Mouse (Mus musculus) intestine, embryonic 16.5 days (tissue): ENCODE results near the gene Stk35. TPM values are rescaled to one million over a fixed set of nuclear protein-coding genes. Genes with fewer than 3 reads are reported as not detected.
A peak's percentile ranks its signal among the peaks of the same experiment; 100 is the strongest.

Experiments
- ATAC-seq: fragments of 200-750 bp; cut with Nextera tagmentation; 2 replicates; pipeline ENCODE4 v1.8.0; 2017; ENCODE audit warnings: moderate TSS enrichment, moderate library complexity
- H3K27ac ChIP-seq: fragments of 300-500 bp; sonication (generic); 2 replicates; pipeline ENCODE4 v1.5.1; 2014; ENCODE audit warnings: mild to moderate bottlenecking, low read length
- H3K27me3 ChIP-seq: fragments of 300-500 bp; sonication (generic); replicated peaks from 2 replicates; pipeline ENCODE4 v1.6.1; 2014; ENCODE audit warnings: low read length, control low read depth, mixed read lengths; ENCODE audit not compliant: control insufficient read depth, insufficient read depth
- H3K36me3 ChIP-seq: fragments of 300-500 bp; sonication (generic); 2 replicates; pipeline ENCODE4 v1.6.1; 2014; ENCODE audit warnings: low read length, control low read depth; ENCODE audit not compliant: control insufficient read depth, insufficient read depth
- H3K4me1 ChIP-seq: fragments of 300-500 bp; sonication (generic); 2 replicates; pipeline ENCODE4 v1.6.1; 2014; ENCODE audit warnings: low read length, control low read depth, mixed read lengths; ENCODE audit not compliant: control insufficient read depth, insufficient read depth
- H3K4me2 ChIP-seq: fragments of 300-500 bp; sonication (generic); 2 replicates; pipeline ENCODE4 v1.6.1; 2014; ENCODE audit warnings: low read depth, low read length, control low read depth
- H3K4me3 ChIP-seq: fragments of 300-500 bp; sonication (generic); 2 replicates; pipeline ENCODE4 v1.5.1; 2014; ENCODE audit warnings: mild to moderate bottlenecking, low read length
- H3K9ac ChIP-seq: fragments of 300-500 bp; sonication (generic); 2 replicates; pipeline ENCODE4 v1.6.1; 2014; ENCODE audit warnings: low read depth, low read length
- H3K9me3 ChIP-seq: fragments of 300-500 bp; sonication (generic); 2 replicates; pipeline ENCODE4 v1.6.1; 2016; ENCODE audit warnings: low read length, control low read depth; ENCODE audit not compliant: control insufficient read depth
- WGBS: fragments of 180-500 bp; shearing (Covaris S2); extraction: QIAGEN DNeasy Blood & Tissue Kit; methylation state at CpG from one replicate; pipeline ENCODE4 v1.1.7; 2014; 5-methylcytosine and 5-hydroxymethylcytosine counted together
- polyA plus RNA-seq: library from polyadenylated mRNA; unstranded; fragments of >200 nt; fragmentation: Nextera tagmentation; extraction: Ambion mirVana; gene quantifications from 2 replicates; pipeline ENCODE4 v1.2.1, GENCODE M21; 2015

Stk35 gene
- polyA plus RNA-seq, 1 experiment from 2014 or later: 4.5 TPM

DNA sequence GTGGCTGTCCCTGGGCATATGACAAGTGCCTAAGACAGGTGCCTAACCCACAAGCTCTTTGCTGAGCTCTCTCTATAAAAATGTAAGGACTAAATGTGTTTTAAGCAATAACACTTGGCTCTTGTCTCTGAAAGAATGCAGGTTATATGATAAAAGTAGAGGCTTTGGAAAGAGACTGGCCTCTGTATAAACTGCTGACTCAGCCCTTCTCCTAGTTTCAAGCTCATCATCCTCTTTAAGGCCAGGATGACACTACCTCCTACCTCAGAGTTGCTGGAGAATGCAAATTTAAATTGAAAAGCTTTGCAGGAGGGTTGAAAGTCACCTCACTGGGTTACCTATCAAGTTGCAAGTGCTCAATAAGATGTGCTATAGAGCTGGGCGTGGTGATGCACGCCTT, 23.0 kb downstream of the Stk35 start:
- H3K27ac ChIP-seq: no peak overlapping the region
- ATAC-seq: no peak
- no peak overlapping the region for H3K4me2 ChIP-seq
- 0 out of 2 replicates have a peak, but pooled peaks cover 1% of the 10 kb centered on the region for H3K4me1 ChIP-seq
- H3K36me3 ChIP-seq: 0 out of 2 replicates have a peak, but pooled peaks cover 3% of the 10 kb centered on the region
- WGBS: 97% methylated on average over 2 of the region's 2 CpGs
- H3K27me3 ChIP-seq: no peaks in the 10 kb centered on the region
- H3K9me3 ChIP-seq: no peaks in the 10 kb centered on the region
- H3K4me3 ChIP-seq: no peak overlapping the region
- no peak overlapping the region for H3K9ac ChIP-seq

DNA sequence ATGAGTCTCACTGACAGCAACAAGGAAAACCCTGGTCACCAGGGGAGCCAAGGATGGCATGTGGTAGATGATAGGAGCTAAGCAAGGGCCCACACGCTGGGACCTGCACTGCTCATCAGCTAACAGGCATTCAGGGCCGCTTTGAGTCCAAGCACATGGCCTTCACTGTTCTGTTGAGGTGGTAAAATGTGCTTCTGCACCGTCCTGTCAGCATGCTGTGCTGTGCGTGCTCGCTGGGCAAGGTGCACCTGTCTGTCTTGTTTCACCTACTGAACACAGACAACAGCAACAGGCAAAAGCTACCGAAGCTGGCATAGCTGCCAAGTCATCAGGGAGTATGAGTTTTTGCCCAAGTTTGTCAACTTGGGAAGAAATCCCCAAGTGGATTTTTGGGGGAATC, 23.9 kb downstream of the Stk35 start:
- WGBS: 91% methylated on average over 6 of the region's 6 CpGs

DNA sequence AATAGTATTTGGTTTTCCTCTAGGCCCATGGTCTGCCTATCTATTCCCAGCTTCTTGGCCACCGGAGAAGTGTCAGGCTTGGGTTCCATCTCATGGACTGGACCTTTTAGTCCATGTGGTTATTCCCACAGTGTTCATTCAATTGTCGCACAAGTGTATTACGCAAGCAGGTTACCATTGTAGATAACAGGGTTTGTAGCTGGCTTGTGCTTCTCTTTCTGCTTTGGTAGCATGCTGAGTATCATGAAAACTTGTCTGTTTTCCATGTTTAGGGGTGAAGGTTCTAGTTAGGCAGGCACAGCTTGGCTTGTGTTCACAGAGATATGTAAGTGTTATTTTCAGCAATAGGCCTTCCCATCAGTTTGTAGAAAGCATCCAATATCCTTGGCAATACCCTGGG, 25.8 kb downstream of the Stk35 start:
- H3K27me3 ChIP-seq: no peaks in the 10 kb centered on the region
- 89% methylated on average over 3 of the region's 3 CpGs for WGBS
- no peaks in the 10 kb centered on the region for H3K9me3 ChIP-seq
- no peak overlapping the region for H3K4me2 ChIP-seq
- peaks cover 11% of the 10 kb centered on the region for H3K36me3 ChIP-seq
- no peaks in the 10 kb centered on the region for H3K4me1 ChIP-seq
- no peak overlapping the region for H3K4me3 ChIP-seq
- H3K27ac ChIP-seq: no peak overlapping the region
- ATAC-seq: no peak
- H3K9ac ChIP-seq: no peak overlapping the region

More for the DNA sequence above, 23.9 kb downstream of the Stk35 start:
- Histone ChIP-seq H3K36me3 (peaks cover 8% of the 10 kb centered on the region; the same call in 1 of the 2 replicates), H3K4me2 (no peak overlapping the region), H3K4me3 (no peak overlapping the region), H3K9me3 (no peaks in the 10 kb centered on the region), H3K27ac (no peak overlapping the region), H3K9ac (no peak overlapping the region), H3K27me3 (no peaks in the 10 kb centered on the region), H3K4me1 (no peaks in the 10 kb centered on the region)
- ATAC-seq: no peak

DNA sequence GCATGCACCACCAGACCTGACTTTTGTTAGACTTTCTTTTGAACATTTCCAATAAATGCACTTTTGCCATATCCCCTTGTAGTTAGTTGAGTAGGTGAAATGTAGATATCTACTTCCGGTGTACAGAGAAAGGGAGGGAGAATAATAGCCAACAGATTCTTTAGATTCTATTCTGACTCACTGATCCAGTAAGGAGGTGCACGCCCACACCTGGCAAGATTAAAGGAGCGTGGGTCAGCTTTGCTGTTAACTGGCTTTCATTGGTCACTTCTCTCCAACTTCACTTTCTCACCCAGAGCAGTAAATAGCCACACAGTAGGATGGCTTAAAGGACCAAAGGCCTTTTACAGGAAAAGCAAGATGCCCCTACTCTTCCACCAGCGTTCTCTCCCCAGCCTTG, 32.7 kb downstream of the Stk35 start:
- 76% methylated on average over 4 of the region's 4 CpGs for WGBS
- H3K4me3 ChIP-seq: no peak overlapping the region
- ATAC-seq: no peak
- H3K4me1 ChIP-seq: no peaks in the 10 kb centered on the region
- peaks cover 8% of the 10 kb centered on the region for H3K36me3 ChIP-seq
- H3K27ac ChIP-seq: no peak overlapping the region
- no peaks in the 10 kb centered on the region for H3K9me3 ChIP-seq
- H3K27me3 ChIP-seq: no peaks in the 10 kb centered on the region
- no peak overlapping the region for H3K9ac ChIP-seq
- no peak overlapping the region for H3K4me2 ChIP-seq

DNA sequence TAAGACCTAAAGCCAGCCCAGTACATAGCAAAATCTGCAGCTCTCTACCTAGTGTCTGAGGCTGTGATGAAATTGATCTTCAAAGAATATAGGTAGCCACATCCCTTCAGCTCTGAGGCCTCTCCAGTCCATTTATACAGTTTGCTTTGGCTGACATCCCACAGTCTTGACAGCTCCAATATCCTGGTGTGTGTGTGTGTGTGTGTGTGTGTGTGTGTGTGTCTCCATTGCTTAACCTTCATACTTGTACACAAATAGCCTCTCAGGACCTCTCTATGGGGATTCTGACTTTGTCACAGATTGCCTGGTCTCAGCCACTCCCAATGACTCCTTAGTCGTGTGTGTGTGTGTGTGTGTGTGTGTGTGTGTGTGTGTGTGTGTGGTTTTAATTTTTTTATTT, 33.9 kb downstream of the Stk35 start:
- no peak overlapping the region for H3K9ac ChIP-seq
- H3K4me2 ChIP-seq: no peak overlapping the region
- H3K4me1 ChIP-seq: no peaks in the 10 kb centered on the region
- no peak overlapping the region for H3K4me3 ChIP-seq
- H3K27ac ChIP-seq: no peak overlapping the region
- ATAC-seq: no peak
- H3K9me3 ChIP-seq: no peaks in the 10 kb centered on the region
- peaks cover 3% of the 10 kb centered on the region; the same call in 1 of the 2 replicates for H3K36me3 ChIP-seq
- 90% methylated on average over 1 of the region's 1 CpGs for WGBS
- no peaks in the 10 kb centered on the region for H3K27me3 ChIP-seq

DNA sequence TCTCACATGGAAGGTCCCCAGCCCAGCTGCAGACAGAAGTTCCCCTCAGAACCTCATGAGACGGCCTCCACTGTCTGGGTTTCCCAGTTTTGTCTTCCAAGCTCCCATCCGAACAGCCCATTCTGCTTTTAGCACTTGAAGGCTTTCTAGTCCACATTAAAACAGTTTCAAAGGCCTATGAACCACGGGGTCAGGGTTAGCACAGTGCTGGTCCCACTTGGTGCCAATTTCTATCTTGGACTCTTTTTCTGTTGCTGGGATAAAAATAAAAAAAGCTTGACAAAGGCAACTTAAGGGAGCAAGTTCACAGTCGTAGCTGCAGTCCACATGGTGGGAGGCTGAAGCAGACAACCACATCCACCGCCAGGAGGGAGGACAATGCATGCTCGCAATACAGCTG, 34.6 kb downstream of the Stk35 start:
- H3K27ac ChIP-seq: no peak overlapping the region
- H3K9ac ChIP-seq: no peak overlapping the region
- 89% methylated on average over 6 of the region's 6 CpGs for WGBS
- no peaks in the 10 kb centered on the region for H3K27me3 ChIP-seq
- H3K9me3 ChIP-seq: no peaks in the 10 kb centered on the region
- ATAC-seq: no peak
- no peak overlapping the region for H3K4me2 ChIP-seq
- peaks cover 3% of the 10 kb centered on the region; the same call in 1 of the 2 replicates for H3K36me3 ChIP-seq
- H3K4me3 ChIP-seq: no peak overlapping the region
- no peaks in the 10 kb centered on the region for H3K4me1 ChIP-seq

DNA sequence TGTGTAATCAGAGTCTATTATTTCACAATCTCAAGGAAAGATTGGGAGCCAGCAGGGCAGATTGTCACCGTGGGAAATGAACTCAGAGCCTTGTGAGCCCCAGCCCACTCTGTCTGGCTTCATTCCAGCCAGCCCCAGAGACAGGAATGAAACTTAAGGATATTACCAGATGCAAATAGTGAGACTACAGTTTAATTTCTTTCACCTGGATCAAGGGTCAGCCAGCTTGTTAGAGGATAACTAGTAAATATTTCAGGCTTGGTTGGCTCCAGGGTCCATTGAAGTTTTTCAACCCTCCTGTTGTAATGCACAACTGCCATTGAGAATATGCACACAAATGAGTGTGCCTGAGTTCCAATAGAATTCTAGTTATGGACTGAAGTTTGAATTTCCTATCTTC, 36.6 kb downstream of the Stk35 start:
- ATAC-seq: no peak
- H3K36me3 ChIP-seq: no peaks in the 10 kb centered on the region
- 43% methylated on average over 1 of the region's 1 CpGs for WGBS

DNA sequence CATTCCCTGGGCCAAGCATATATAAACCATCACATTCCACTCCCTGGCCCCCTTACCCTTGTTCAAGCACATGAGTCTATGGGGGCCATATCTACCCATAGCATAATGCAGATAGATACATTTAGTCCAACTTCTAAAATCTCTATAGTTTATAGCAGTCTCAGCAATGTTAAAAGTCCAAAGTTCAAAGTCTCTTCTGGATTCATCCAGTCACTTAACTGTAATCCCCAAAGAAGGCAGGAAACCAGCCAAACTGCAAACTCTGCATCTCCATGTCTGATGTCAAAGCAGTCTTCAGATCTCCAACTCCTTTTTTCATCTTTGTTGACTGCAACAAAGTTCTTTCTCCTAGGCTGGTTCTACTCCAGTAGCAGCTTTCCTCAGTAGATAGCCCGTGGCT, 38.0 kb downstream of the Stk35 start:
- H3K9ac ChIP-seq: no peak overlapping the region
- H3K36me3 ChIP-seq: no peaks in the 10 kb centered on the region
- 0 out of 2 replicates have a peak, but pooled peaks have one; percentile 36 for ATAC-seq
- H3K27me3 ChIP-seq: no peaks in the 10 kb centered on the region
- H3K9me3 ChIP-seq: no peaks in the 10 kb centered on the region
- H3K4me1 ChIP-seq: no peaks in the 10 kb centered on the region
- WGBS: 89% methylated on average over 1 of the region's 1 CpGs
- no peak overlapping the region for H3K27ac ChIP-seq
- no peak overlapping the region for H3K4me3 ChIP-seq
- H3K4me2 ChIP-seq: no peak overlapping the region

More for the DNA sequence above, 36.6 kb downstream of the Stk35 start:
- no peaks in the 10 kb centered on the region for H3K4me1 ChIP-seq
- no peak overlapping the region for H3K4me3 ChIP-seq
- no peak overlapping the region for H3K4me2 ChIP-seq
- H3K27me3 ChIP-seq: no peaks in the 10 kb centered on the region
- H3K9ac ChIP-seq: no peak overlapping the region
- H3K9me3 ChIP-seq: no peaks in the 10 kb centered on the region
- H3K27ac ChIP-seq: no peak overlapping the region

DNA sequence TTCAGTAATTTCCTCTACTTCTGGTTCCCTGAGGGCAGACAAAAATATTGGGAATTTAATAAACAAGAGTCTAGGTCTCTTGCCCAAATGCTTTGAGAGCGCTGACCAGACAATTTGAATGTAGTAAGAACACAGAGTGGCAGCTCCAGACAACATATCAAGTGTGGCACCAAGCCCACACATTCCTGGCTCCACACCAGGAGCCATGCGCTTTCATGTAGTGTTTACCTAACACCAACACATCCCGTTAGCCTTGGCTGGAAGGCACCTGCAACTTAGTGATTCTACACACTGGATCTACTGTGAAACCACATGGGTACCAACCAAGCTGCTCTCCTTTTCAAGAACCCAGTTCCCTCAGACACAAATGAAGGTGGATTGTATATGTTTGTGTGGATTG, 45.5 kb downstream of the Stk35 start:
- 70% methylated on average over 3 of the region's 3 CpGs for WGBS
- Histone ChIP-seq H3K27ac (no peak overlapping the region), H3K9ac (no peak overlapping the region), H3K9me3 (no peaks in the 10 kb centered on the region), H3K27me3 (no peaks in the 10 kb centered on the region), H3K4me3 (no peak overlapping the region), H3K36me3 (no peaks in the 10 kb centered on the region), H3K4me1 (no peaks in the 10 kb centered on the region), H3K4me2 (no peak overlapping the region)
- ATAC-seq: no peak

DNA sequence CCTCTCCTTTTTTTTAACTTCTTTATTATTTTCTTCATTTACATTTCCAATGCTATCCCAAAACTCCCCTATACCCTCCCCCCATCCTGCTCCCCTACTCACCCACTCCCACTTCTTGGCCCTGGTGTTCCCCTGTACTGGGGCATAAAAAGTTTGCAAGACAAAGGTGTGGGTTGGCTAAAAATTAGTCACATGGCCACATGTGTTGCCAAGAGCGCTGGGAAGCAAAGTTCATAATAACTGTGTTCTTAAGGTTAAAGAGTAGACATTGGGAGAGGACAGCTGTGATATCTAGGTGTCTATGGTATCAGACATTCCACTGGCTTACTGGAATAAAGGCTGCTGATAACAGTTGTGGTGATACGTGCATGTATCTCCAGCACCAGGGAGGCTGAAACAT, 46.2 kb downstream of the Stk35 start:
- WGBS: 84% methylated on average over 2 of the region's 2 CpGs

More for the DNA sequence above, 46.2 kb downstream of the Stk35 start:
- H3K27me3 ChIP-seq: no peaks in the 10 kb centered on the region
- no peak overlapping the region for H3K9ac ChIP-seq
- H3K27ac ChIP-seq: no peak overlapping the region
- no peak overlapping the region for H3K4me2 ChIP-seq
- no peaks in the 10 kb centered on the region for H3K4me1 ChIP-seq
- no peaks in the 10 kb centered on the region for H3K36me3 ChIP-seq
- no peak for ATAC-seq
- no peaks in the 10 kb centered on the region for H3K9me3 ChIP-seq
- H3K4me3 ChIP-seq: no peak overlapping the region
